Mouse (Mus musculus) heart, embryonic 13.5 days (tissue): ENCODE measurements around the gene Dnajc10. TPM values are rescaled to one million over a fixed set of nuclear protein-coding genes. Genes with fewer than 3 reads are reported as not detected.

Source experiments
- polyA plus RNA-seq: library from polyadenylated mRNA; unstranded; fragments of >200 nt; fragmentation: Nextera tagmentation; extraction: Ambion mirVana; gene quantifications from 2 replicates; pipeline ENCODE4 v1.2.1, GENCODE M21; 2015

Dnajc10 gene
- polyA plus RNA-seq, 1 experiment from 2014 or later: 50.6 TPM

Other genes with a start within 250 kb of the Dnajc10 start
- 33.5 and 35.1 TPM in 2 replicates for gene Pde1a, start 186.0 kb upstream of the Dnajc10 start, polyA plus RNA-seq
- gene Prdx6b, start 23.0 kb upstream of the Dnajc10 start, polyA plus RNA-seq: not detected in 2 replicates
- gene Frzb, start 132.2 kb downstream of the Dnajc10 start, polyA plus RNA-seq: 6.4 and 7.5 TPM in 2 replicates